Mouse (Mus musculus): ENCODE measurements at regions not wholly inside any gene's neighbourhood (a gene's known extent, or its start where the extent isn't known, plus 50 kb on each side); places are given as distances from the start of the nearest gene placed in this dataset.
A peak's percentile ranks its signal among the peaks of the same experiment; 100 is the strongest.

GRCm38 (mm10) chr8:30655749-30656241 is 2772.7 kb upstream of the 5930422O12Rik start:
- DNase-seq (ENCODE audit: low spot score in 2 of 2): no peak

GRCm38 (mm10) chr8:30661261-30661660 is 2767.2 kb upstream of the 5930422O12Rik start:
- no peak for DNase-seq (ENCODE audit: low spot score in 2 of 2)

- DNase-seq (ENCODE audit: low spot score in 2 of 2): no peak
These were observed 2759.1 kb upstream of the 5930422O12Rik start for GRCm38 (mm10) chr8:30669451-30669850.

- no peak for DNase-seq (ENCODE audit: low spot score in 2 of 2)
These were observed 2751.1 kb upstream of the 5930422O12Rik start for GRCm38 (mm10) chr8:30677423-30677822.

- DNase-seq (ENCODE audit: low spot score in 2 of 2): no peak
These were observed 2746.3 kb upstream of the 5930422O12Rik start for GRCm38 (mm10) chr8:30682169-30682568.

GRCm38 (mm10) chr8:30686539-30686938 is 2742.0 kb upstream of the 5930422O12Rik start:
- DNase-seq (ENCODE audit: low spot score in 2 of 2): no peak

- no peak for DNase-seq (ENCODE audit: low spot score in 2 of 2)
These were observed 2734.4 kb upstream of the 5930422O12Rik start for GRCm38 (mm10) chr8:30694126-30694525.

GRCm38 (mm10) chr8:30716643-30717042 is 2711.9 kb upstream of the 5930422O12Rik start:
- DNase-seq (ENCODE audit: low spot score in 2 of 2): no peak

GRCm38 (mm10) chr8:30730366-30730765 is 2698.1 kb upstream of the 5930422O12Rik start:
- DNase-seq (ENCODE audit: low spot score in 2 of 2): peak; percentile 25 to 40

GRCm38 (mm10) chr8:30732585-30733253 is 2695.8 kb upstream of the 5930422O12Rik start:
- no peak for DNase-seq (ENCODE audit: low spot score in 2 of 2)

- no peak for DNase-seq (ENCODE audit: low spot score in 2 of 2)
These were observed 2695.1 kb upstream of the 5930422O12Rik start for GRCm38 (mm10) chr8:30733385-30733784.

- DNase-seq (ENCODE audit: low spot score in 2 of 2): no peak
These were observed 2693.2 kb upstream of the 5930422O12Rik start for GRCm38 (mm10) chr8:30735338-30735737.

GRCm38 (mm10) chr8:30735740-30736139 is 2692.8 kb upstream of the 5930422O12Rik start:
- DNase-seq (ENCODE audit: low spot score in 2 of 2): no peak

GRCm38 (mm10) chr8:30746874-30747273 is 2681.6 kb upstream of the 5930422O12Rik start:
- DNase-seq (ENCODE audit: low spot score in 2 of 2): no peak

Measured in right cerebral cortex, adult 2 months (tissue).